In genomic region chr8:111815078-111815477, GRCm38 (mm10) we compare ENCODE assay signal across 22 mouse cellular contexts. TPM values are rescaled to one million over a fixed set of nuclear protein-coding genes. Genes with fewer than 3 reads are reported as not detected.
DNase-seq lines count a peak whose midpoint lies in the region; TF ChIP-seq lines count a peak whose summit lies in the region.
"Had no signal": no experiment of that assay in that cellular context is flagged by ENCODE, and none has a peak within 500 bp of the region (broad histone marks: within the 10 kb centered on the region; RNA-seq: fewer than 3 reads in every experiment).

No protein-coding gene starts in this region.

- H3K4me3 ChIP-seq in ES-Bruce4 (ENCODE audit: low read depth, low read length), result no peak overlapping the region
- H3K4me3 ChIP-seq in heart, embryonic 10.5 days, result no peak overlapping the region
- H3K4me3 ChIP-seq: embryonic facial prominence, embryonic 13.5 days; embryonic facial prominence, embryonic 15.5 days; erythroblast, embryonic 14.5 days; forebrain, embryonic 10.5 days; forebrain, embryonic 12.5 days had no signal

- peaks cover 12% of the 10 kb centered on the region for H3K36me3 ChIP-seq in ES-Bruce4 (ENCODE audit: control insufficient read depth, insufficient read depth, low read length, poor library complexity, severe bottlenecking)
- H3K36me3 ChIP-seq in heart, embryonic 10.5 days, result peaks cover 33% of the 10 kb centered on the region

- H3K27ac ChIP-seq in ES-Bruce4 (ENCODE audit: insufficient read depth, low read length), result peak overlapping the region; percentile 35
- no peak overlapping the region for H3K27ac ChIP-seq in heart, embryonic 10.5 days
- H3K27ac ChIP-seq: embryonic facial prominence, embryonic 13.5 days; embryonic facial prominence, embryonic 15.5 days; forebrain, embryonic 10.5 days; forebrain, embryonic 12.5 days had no signal

- WGBS in heart, embryonic 10.5 days, result 90% methylated on average over 4 of the region's 4 CpGs

- TF ChIP-seq EP300 in ES-Bruce4 (IDR thresholded peaks at IDR 0.05; ENCODE audit: insufficient read depth, low read depth, low read length), result peak; percentile 73

- no peaks in the 10 kb centered on the region for H3K9me3 ChIP-seq in ES-Bruce4 (replicated peaks; ENCODE audit: control insufficient read depth, insufficient read depth, low read length, poor library complexity, severe bottlenecking)
- H3K9me3 ChIP-seq in heart, embryonic 10.5 days, result no peaks in the 10 kb centered on the region
- H3K9me3 ChIP-seq: embryonic facial prominence, embryonic 13.5 days; embryonic facial prominence, embryonic 15.5 days; forebrain, embryonic 10.5 days; forebrain, embryonic 12.5 days; G1E had no signal

- no peak overlapping the region for H3K9ac ChIP-seq in ES-Bruce4 (ENCODE audit: low read depth, poor library complexity, severe bottlenecking)
- H3K9ac ChIP-seq: embryonic facial prominence, embryonic 13.5 days; embryonic facial prominence, embryonic 15.5 days; forebrain, embryonic 12.5 days had no signal

- H3K4me1 ChIP-seq in ES-Bruce4 (ENCODE audit: control insufficient read depth, insufficient read depth, low read length), result peaks cover 9% of the 10 kb centered on the region
- peaks cover 11% of the 10 kb centered on the region; the same call in 1 of the 2 replicates for H3K4me1 ChIP-seq in heart, embryonic 10.5 days
- H3K4me1 ChIP-seq: embryonic facial prominence, embryonic 13.5 days had no signal

- TF ChIP-seq CTCF in ES-Bruce4 (IDR thresholded peaks at IDR 0.05; ENCODE audit: low read depth, low read length), result no peak

- peak; percentile 67 for DNase-seq in ES-CJ7 (ENCODE audit: low read depth, low spot score)
- peak; percentile 85 for DNase-seq in R1 (ENCODE audit: low read depth, low spot score)
- no peak for DNase-seq in heart, embryonic 10.5 days (ENCODE audit: low spot score)
- DNase-seq in layer of hippocampus, adult 8-10 months (ENCODE audit: low spot score in 2 of 2), result no peak
- DNase-seq in adrenal gland, adult 2 months, result no peak
- DNase-seq: adrenal gland, postnatal 10 days; adrenal gland, postnatal 25 days; cerebellum, adult 11 months; cerebellum, adult 18-20 months; cerebellum, adult 8-10 months; cerebellum, adult 9-11 months; cerebellum, postnatal 14 days; cerebellum, postnatal 36 days; embryo, embryonic 11 days had no signal

- H3K27me3 ChIP-seq in ES-Bruce4 (ENCODE audit: control insufficient read depth, insufficient read depth, low read length, poor library complexity, severe bottlenecking), result no peaks in the 10 kb centered on the region
- H3K27me3 ChIP-seq in heart, embryonic 10.5 days (ENCODE audit: insufficient read depth, poor library complexity, severe bottlenecking), result no peaks in the 10 kb centered on the region
- H3K27me3 ChIP-seq: embryonic facial prominence, embryonic 13.5 days; embryonic facial prominence, embryonic 15.5 days; forebrain, embryonic 12.5 days; Patski had no signal

- TF ChIP-seq POLR2A in ES-Bruce4 (IDR thresholded peaks at IDR 0.05; ENCODE audit: insufficient read depth, low read length), result no peak

RNA-seq across cellular contexts. Expression of gene Cfdp1, which starts 39.0 kb away (rescaled TPM):
- polyA plus RNA-seq in ES-Bruce4 (2011; ENCODE audit: insufficient read depth, insufficient read length, low read depth, missing spikeins), result 261 and 265 TPM in 2 replicates
- 155 and 217 TPM in 2 replicates for polyA plus RNA-seq in heart, embryonic 10.5 days (2016; fragmentation: Nextera tagmentation; extraction: Ambion mirVana)
- total RNA-seq in layer of hippocampus, adult 8-10 months (2022), result 10 to 100 TPM; 62.3 to 84.3 (median 70.8) TPM
- total RNA-seq in adrenal gland, adult 2 months (2021), result 10 to 100 TPM; 71.7 to 78.9 TPM
- polyA plus RNA-seq in adrenal gland, adult 2 months (2012; rRNA removed), result 0.90 and 0.94 TPM in 2 replicates

Comparison
In these comparisons a context has a peak if more than half of its experiments do, and no peak if none do; other contexts are left out.
1. DNase-seq: peak in ES-CJ7 (single experiment) and R1 (single experiment); none in heart, embryonic 10.5 days (single experiment), layer of hippocampus, adult 8-10 months (0 of 2) and adrenal gland, adult 2 months (single experiment).
2. RNA of gene Cfdp1, which starts 39.0 kb away (polyA plus RNA-seq): 261 to 265 TPM in ES-Bruce4 and 155 to 217 TPM in heart, embryonic 10.5 days; 0.90 to 0.94 TPM in adrenal gland, adult 2 months; every median in the first group is over 10 times any median in the second.